Mouse (Mus musculus) layer of hippocampus, postnatal 10 days (tissue): Measurements from ENCODE around the gene Tie1. TPM values are rescaled to one million over a fixed set of nuclear protein-coding genes. Genes with fewer than 3 reads are reported as not detected.
"Not testable (repeated sequence)": the region's sequence is repeated elsewhere in the genome, so short reads cannot be mapped to it uniquely, and the experiment has no call there.

Source experiments
- DNase-seq, 2 experiments: peaks; one replicate each; pipeline ENCODE4 v3.0.0; 2021; ENCODE audit warnings: low spot score in 2 of 2
- long read RNA-seq: library from polyadenylated mRNA; stranded (forward); transcript quantifications from one replicate; pipeline ENCODE4 v2.0.0, GENCODE M21; 2023
- total RNA-seq, 2 experiments: library from RNA; stranded (reverse); gene quantifications; 2 replicates each; pipeline ENCODE4 v1.2.3; 2021

Gene Tie1
- 10 to 100 TPM; 15.3 to 16.2 TPM for total RNA-seq
- long read RNA-seq, full-length matches to known transcripts = 1 of 3 reads
- long read RNA-seq, partial matches to known transcripts = 2 of 3 reads
- long read RNA-seq, other reads (novel, unspliced or antisense) = 0 of 3 reads

DNA sequence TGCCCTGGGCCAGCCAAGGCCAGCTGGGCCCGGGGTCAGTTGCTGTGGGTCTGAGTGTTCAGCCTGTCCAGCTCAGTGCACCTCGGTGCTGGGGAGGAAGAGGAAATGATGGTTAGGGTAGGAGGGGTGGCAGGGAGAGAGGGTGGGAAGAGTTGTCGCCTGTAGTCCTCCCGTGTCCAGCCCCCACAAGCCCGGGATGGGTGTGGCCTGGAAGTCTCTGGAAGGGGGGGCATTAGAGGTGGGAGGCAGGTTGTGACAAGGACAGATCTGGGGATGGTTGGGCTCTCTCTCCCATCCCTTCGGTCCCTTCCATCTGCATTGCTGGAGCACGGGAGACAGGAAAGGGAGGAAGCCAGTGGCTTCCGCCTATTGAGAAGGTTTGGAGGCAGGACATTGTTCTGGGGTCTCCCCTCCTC lies at the start of gene Tie1:
TSS of gene Tie1 (minus strand) at position 345 of the 416 bp plus-strand sequence.
- no peak for DNase-seq

DNA sequence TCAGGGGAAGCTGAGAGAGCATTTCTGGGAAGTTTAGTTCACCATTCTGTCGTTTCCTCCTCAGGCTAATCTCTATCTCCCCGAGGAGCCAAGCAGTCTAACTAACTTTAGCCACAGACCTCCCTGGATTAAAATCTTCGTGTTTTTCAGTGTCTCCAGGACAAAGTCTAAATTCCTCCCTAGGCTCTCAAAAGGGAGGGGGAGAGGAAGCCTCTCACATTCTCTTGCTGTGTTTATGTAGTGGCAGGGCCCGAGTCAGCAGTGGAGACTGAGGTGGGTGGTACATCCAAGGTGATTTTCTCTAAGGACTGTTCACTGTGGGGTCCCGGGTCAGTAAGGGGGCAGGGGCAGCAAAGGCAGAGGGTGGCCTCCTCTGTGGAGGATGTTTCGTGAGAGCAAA lies 47.9 kb upstream of the Tie1 start:
- DNase-seq = no peak

DNA sequence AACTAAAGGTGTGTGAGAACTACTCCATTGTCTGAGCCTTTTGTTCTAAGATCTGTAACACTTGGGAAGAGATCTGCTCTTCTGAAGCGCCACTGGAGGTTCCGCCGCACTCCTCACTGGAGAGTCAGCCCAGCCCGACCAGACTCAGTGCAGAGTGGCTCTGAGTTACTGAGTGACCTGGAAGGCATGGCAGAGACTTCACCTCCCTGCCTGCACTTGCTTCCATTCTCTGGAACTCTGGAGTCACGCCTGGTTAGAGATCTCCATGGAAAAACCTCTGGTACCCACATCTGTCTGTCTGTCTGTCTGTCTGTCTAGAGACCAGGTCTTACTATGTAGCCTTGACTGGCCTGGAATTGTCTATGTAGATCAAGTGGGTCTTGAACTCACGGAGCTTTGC lies 45.7 kb upstream of the Tie1 start:
- no peak for DNase-seq

DNA sequence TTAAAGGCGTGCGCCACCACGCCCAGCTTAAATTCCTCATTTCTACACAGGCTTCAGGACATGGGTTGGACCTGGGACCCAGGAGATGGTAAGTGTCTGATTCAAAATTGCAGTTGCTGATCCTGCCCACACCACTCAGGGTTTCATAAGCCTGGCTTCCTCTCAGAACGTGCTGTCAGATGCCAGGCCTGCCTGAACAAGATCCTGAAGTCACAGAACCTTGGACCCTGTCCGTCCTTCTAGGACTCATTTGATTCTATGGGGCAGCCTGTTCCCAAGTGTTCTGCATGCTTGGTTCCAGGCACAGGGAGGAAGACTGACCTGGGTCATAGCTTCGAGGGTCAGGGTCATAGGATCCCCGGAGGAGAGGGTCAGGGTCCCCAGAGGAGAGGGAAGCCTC lies 43.7 kb upstream of the Tie1 start:
- DNase-seq = no peak

DNA sequence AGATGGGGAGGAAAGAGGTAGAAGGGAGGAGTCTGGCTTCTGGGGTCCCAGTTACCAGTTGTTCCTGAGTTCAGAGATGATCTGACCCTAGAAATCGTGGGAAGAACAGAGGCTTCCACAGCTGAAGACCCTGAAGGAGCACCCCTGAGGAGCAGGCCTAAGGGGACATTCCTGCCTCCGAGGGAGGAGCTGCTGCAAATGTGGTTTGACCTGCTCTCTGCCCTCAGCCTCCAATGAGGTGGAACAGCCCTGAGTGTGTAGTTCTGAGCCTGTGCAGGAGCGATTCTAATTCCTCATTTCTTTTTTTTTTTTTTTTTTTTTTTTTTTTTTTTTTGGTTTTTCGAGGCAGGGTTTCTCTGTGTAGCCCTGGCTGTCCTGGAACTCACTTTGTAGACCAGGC lies 43.3 kb upstream of the Tie1 start:
- no peak for DNase-seq

DNA sequence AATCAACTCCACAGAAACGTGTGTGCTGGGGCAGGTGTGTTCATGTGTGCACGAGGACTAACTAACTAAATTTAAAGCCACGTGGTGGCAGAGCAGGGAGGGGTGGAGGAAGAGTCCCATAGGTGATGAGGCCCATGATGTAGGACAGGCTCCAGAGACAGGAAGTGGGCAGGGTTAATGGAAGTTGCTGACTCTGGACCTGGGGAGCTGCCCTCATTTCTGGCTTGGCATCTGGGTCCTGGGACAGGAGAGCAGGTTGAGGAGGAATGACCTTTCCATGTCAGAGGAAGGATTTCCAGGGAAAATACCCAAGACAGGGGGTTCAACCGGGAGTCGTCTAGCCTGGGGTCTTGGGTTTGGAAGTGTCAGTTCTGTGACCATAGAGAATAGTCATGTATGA lies 42.8 kb upstream of the Tie1 start:
- DNase-seq = no peak

DNA sequence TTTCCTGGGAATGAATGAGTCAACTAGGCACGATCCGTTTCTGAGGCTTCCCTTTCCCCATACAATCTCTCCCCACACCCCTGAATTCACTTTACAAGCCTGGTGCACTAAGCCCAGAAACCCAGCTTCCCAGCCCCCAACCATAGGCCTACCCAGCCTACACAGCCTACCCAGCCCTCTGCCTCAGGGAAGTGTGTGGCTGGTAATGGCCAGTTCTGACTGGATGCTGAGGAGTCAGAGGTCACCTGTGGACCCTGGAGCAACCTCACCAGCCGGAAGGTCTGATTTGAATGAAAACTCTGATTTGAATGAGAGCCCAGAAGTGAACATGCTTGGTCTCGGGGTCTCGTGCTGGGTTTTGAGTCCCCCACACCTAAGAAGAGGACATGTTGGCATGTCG lies 37.9 kb upstream of the Tie1 start:
- no peak for DNase-seq

DNA sequence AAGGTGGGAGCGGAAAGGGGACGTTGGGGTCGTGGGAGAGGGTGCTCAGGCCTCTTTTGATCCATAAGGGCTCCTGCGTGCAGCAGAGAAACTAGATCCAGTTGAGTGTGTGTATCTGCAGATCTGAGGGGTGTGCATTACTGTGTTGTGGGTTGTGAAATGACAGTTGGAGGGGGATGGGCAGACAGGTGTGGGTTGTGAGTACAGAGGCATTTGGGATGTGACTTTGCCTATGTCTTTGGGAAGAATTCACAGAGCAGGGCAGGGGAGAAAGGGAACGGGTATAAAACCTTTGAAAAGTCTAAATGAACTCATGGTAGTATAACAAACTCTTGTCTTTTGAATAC lies 37.4 kb upstream of the Tie1 start:
- no peak for DNase-seq

DNA sequence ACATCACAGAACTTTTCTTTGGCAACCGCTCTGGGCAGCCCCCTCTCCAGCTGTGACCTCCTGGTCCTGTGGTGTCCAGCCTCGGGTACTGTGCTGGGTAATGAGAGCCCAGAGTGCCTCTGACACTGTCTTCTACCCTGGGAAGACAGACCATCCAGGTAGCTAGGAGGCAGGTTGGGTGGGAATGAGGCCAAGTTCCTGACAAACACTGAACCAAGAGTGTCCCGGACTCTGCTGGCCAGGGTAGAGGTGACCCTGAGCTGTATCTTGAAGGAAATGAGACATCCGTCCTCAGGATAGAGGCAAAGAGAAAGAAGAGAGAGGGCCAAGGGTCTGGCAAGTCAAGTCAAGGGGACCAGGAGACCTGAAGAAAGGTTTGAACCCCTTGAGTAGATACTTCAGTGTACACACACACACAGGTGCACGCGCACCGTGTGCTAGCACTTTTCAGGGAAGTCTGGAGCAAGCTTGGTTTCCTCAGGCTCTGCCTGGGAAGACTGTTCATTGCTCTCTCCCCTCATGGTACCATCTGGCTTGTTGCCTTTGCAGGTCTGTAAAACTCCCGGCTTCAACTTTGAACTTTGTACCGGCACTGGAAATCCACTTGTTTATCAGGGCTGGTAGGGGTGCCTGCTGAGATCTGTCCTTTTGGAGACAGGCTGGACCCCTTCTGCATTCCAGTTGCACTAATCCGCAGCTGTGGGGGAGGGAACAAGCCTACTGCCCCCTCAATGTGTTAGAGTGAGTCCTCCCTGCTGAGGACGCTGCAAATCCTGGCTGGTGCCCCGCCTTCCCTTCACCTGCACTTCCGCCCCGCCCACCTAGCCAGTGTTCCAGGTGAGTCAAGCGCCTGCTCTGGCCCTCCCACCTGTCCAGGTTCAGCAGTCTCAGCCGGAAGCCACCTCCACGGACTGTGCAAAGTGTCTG lies 36.8 kb upstream of the Tie1 start, which contains the start of gene 2610528J11Rik:
TSS of gene 2610528J11Rik (plus strand) at position 592 of the 927 bp plus-strand sequence.
- no peak for DNase-seq

DNA sequence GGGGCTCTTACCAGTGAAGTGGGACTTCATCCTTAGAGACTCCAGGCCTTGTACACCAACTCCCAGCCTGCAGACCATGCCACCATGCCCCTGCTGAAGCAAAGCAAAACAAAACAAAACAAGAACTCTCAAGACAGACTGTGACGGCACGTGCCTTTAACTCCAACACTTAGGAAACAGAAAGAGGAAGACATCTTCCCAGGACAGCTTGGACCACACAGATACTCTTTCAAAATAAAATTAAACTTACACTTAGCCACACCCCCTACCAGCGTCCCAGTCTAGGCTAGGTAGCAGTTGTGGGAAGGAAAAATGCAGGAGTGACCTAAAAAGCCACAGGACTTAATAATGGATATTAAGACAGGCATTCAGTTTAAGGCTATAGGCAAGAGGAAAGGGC lies 35.9 kb upstream of the Tie1 start:
- no peak for DNase-seq

DNA sequence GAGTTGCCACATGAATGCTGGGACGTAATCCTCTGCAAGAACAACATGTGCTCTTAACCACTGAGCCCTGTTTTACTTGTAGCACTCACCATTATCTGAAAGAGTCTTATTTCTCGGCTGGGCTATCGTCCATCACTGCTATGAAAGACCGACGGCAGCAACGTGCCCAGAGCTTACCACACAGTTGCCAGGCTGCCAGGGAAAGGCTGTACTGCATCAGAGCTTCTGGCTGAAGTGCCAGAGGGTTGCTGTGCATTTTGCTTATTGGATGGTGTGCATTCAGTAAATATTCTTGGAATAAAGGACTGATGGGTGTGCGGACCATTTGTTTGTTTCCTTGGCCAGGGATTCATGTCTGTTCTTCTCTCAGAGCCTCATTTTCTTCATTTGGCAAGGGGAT lies 34.1 kb upstream of the Tie1 start:
- peak in 1 of 2 experiments; percentile 23 for DNase-seq

DNA sequence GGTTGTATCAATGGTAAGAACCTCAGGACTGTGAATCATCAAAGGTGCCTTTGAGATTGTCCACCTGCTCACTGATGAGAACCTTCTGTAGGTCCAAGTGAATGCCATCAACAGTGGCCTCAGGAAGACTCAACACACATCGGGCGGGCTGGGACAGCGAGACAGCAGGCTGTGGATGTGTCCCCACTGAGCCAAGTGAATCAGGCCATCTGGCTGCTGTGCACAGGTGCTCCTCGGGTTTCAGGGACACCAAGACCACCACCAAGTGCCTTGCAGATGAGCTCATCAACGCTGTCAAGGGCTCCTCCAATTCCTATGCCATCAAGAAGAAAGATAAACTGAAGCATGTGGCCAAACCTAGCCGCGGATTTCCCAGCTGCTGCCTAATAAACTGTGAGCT lies 32.4 kb upstream of the Tie1 start:
- DNase-seq = no peak

DNA sequence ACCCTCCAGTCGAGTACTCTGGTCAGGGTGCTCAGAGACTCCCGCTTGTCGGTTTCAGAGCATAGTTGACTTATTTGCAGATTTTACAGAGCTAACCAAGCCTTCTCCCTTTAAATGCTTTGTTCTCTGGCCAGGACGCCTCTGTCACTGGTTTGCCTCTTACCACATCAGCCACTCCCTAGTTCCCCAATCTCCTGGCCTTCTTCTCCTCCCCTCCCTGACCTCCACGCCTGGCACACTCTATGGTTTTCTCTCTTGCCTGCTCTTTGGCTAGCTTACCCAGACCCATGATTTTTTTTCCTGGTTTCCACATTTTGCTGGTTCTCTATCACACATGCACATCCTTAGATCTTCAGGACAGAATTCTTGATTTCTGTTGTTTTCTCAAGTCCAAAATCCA lies 28.3 kb upstream of the Tie1 start:
- no peak for DNase-seq

DNA sequence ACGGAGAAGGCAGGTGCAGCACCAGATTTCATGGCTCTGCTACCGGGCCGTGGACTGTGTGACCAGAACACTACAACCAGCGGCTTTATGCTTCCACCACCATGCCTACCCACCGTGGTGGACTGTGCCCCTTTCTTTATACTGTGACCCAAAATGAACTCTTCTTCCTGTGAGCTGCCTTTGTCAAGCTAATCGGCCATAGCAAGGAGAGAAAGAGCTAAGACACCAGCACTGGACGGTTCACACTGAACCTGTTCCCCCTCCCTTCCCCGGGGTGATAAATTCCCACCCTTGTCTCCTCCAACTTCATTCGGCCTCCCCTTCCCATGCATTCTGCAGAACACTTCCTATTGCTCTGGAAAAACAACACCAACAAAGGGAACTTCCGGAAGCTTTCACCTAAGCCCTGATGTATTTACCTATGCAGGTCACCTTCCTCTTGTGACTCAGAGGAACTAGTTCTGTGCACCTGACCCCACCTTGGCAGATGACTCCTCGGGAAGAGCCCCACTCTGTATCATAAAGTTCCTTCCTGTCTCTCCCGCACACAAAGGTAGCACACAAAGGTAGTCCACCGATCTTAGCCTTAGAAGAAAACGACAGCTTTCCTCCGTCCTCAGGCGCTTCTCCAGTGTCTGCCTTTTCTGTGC lies 27.8 kb upstream of the Tie1 start:
- no peak for DNase-seq

DNA sequence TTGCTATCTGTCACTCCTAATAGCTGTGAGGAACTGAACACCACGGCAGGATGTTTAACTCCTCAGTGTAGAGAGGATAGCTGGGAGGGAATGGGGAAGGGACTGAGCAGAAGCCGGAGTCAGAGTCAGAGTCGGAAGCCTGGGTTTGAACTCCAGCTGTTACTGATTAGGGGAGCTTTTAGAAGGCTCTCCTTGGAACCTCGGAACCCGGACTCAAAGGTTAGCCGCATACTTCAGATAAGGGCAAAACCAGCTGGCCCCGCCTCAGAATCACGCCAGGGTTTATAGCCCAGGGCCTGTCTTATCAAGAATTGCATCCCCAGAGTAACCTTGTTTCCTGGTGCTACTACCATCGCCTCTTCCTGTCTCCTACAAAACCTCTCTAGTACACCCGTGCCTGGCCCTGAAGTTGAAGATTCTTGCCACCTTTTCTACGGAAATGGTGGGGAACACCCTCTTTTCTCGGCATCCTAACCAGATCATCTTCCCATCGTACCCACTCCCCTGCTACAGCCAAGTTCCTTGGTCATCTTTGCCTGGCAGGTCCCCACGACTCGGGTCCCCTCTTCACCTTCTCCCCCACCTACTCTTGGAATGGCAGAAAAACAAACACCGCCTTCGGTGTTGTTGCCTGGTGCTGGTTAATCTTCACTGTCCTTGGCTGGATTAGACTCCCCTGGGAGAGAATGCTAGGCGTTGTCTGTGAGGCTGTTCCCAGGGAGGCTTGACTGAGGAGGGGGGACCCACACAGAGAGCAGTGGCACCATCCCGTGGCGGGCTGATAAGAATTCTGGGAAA lies 27.0 kb upstream of the Tie1 start:
- DNase-seq = peak in 1 of 2 experiments; percentile 12

DNA sequence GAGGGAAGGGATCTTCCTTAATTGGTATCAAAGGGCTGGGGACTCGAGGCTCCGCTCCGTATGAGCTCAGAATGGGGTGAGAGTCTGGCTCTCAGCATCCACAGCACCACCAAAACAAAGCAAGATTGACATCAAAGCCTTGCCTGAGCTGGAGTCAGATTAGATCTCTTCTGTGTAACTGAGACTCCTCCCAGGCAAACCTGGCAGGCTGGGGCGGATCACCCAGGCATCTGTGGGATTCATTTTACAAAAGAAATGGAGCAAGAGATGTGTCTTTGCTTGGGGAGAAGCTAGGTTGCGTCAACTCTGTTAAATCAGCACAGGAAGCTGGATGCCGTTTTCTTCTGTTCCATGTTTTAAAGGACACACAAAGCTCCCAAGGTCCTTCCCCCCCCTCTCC lies 19.2 kb upstream of the Tie1 start:
- DNase-seq = no peak

DNA sequence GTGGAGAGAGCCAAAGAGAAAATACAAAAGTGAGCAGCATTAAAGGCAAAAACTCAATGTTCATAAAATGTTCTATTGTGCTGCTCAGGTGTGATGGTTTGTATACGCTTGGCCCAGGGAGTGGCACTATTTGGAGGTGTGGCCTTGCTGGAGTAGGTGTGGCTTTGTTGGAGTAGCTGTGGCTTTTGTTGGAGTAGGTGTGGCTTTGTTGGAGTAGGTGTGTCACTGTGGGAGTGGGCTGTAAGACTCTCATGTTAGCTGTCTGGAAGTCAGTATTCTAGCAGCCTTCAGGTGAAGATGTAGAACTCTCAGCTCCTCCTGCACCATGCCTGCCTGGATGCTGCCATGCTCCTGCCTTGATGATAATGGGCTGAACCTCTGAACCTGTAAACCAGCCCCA lies 17.3 kb upstream of the Tie1 start:
- not testable (repeated sequence) for DNase-seq

DNA sequence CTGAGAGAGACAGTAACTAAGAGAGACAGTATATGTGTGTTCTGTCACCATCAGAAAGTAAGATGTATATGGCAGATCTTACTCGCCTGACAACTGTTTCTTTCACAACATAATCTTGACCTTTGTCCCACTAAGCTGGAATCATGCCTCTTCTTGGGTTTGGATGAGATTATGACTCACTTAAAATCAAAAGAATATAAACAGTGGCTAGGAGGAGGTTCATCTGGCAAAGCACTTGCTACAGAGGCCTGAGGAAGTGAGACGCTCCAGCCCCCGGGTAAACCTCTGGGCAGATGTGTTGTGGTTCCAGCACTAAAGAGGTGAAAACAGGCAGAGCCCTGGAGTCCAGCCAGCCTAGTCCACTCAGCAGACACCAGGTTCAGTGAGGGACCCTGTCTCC lies 15.7 kb upstream of the Tie1 start:
- no peak for DNase-seq

DNA sequence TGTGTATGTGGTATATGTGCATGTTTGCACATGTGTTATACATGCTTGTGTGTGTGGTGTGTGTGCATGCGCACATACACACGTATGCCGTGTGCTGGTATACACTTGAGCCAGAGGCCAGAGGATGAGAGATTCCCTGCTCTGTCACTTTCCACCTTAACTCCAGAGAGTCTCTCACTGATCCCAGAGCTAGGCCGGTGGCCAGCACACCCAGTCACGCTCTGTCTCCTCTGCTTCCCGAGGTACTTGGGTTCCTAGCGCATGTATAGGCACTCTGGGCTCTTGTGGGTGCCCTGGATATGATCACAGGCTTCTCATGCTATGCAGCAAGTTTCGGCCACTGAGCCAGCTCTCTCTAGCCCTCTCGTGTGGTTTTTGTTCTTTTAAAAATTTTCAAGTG lies 10.9 kb upstream of the Tie1 start:
- no peak for DNase-seq

DNA sequence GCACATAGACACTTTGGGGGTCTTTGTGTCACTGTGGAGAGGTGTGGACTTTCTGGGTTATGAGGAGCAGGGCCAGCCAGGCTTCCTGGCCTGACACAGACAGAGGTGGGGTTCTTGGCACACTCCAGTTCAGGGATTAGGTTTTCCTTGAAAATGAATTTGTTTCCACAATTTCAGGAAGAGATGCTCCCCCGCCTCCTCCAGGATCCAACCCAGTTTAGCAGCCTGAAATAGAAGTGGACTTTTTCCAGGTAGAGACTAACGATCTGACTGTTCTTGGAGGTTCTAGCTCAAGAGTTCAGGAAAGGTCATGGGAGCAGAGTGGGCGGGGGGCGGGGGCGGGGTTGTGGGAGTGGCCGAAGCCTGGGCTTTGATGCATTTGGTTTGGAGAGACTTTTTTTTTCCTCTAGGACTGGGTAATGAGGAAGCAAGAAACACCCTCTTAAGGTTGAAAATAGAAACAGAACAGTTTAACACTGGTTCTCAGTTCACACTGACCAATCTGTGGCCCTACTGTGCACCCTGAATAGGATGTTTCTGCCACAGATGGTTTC lies 10.4 kb upstream of the Tie1 start:
- DNase-seq = no peak

DNA sequence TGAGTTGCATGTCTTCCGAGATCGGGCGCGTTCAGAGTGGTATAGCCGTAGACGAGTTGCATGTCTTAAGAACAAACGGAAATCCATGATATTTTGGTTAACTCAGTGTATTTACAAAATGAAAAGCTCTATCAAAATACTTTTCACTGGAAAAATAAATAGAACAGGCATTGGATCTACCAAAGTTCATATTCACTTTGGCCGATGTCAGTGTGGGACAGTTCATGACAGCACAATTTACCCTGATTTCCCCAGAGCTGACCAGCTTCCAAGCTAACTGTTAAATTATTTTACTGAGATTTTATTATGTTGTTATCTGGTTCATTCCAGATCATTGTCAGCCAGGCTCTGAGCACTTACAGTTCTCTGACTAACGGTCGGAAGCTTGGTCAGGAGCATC lies 600 bp upstream of the Tie1 start:
- DNase-seq = no peak
